Mouse (Mus musculus) hindbrain, embryonic 10.5 days (tissue): ENCODE data around the gene Wdr62. TPM values are rescaled to one million over a fixed set of nuclear protein-coding genes. Genes with fewer than 3 reads are reported as not detected.

Experiments used
- DNase-seq: peaks from one replicate; pipeline ENCODE4 v3.0.0-alpha.2; 2017; ENCODE audit warnings: low spot score
- H3K27ac ChIP-seq: fragments of 300-500 bp; sonication (generic); 2 replicates; pipeline ENCODE4 v1.5.1; 2016; ENCODE audit warnings: mild to moderate bottlenecking, moderate library complexity
- H3K27me3 ChIP-seq: fragments of 300-500 bp; sonication (generic); 2 replicates; pipeline ENCODE4 v1.6.1; 2016; ENCODE audit warnings: mild to moderate bottlenecking; ENCODE audit not compliant: poor library complexity, insufficient read depth, severe bottlenecking
- H3K36me3 ChIP-seq: fragments of 300-500 bp; sonication (generic); 2 replicates; pipeline ENCODE4 v1.6.1; 2016; ENCODE audit warnings: mild to moderate bottlenecking, moderate library complexity
- H3K4me1 ChIP-seq: fragments of 300-500 bp; sonication (generic); replicated peaks from 2 replicates; pipeline ENCODE4 v1.6.1; 2016; ENCODE audit warnings: mild to moderate bottlenecking
- H3K4me3 ChIP-seq: fragments of 300-500 bp; sonication (generic); 2 replicates; pipeline ENCODE4 v1.5.1; 2016; ENCODE audit warnings: mild to moderate bottlenecking, moderate library complexity
- H3K9me3 ChIP-seq: fragments of 300-500 bp; sonication (generic); 2 replicates; pipeline ENCODE4 v1.6.1; 2016; ENCODE audit warnings: mild to moderate bottlenecking, moderate library complexity
- WGBS: fragments of 180-500 bp; shearing (Covaris S2); methylation state at CpG from one replicate; pipeline ENCODE4 v1.1.7; 2016; 5-methylcytosine and 5-hydroxymethylcytosine counted together
- polyA plus RNA-seq: library from polyadenylated mRNA; unstranded; fragments of >200 nt; fragmentation: Nextera tagmentation; extraction: Ambion mirVana; gene quantifications from 2 replicates; pipeline ENCODE4 v1.2.1, GENCODE M21; 2016

The Wdr62 gene
- polyA plus RNA-seq, 1 experiment from 2014 or later, result 16.6 TPM

DNA sequence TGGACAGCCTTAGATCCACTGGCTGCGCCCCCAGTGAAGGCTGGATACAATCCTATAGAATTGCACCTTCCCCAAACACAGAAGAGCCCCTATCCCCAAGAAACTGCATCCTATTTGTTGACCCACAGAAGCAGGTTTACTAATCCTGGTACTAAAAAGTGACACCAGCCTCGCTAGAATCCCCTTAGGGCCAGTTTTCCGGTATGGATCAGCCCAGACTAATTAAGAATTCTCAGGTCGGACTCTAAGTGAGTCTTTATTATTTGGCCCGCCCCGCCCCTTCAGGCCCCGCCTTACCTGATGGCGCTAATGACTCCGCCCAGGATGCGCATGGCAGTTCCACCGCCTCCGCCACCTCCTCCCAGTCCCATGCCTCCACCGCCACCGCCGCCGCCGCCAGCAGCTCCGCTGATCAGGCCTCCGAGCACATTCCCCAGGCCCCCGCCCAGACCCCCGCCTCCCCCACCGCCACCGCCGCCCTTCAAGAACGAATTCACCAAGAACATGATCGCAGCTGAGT is 86.6 kb downstream of the Wdr62 start:
- Histone ChIP-seq H3K9me3 (no peaks in the 10 kb centered on the region), H3K36me3 (peaks cover 38% of the 10 kb centered on the region), H3K27ac (peak overlapping the region; percentile 89), H3K4me3 (peak overlapping the region; percentile 82), H3K4me1 (peaks cover 34% of the 10 kb centered on the region), H3K27me3 (no peaks in the 10 kb centered on the region)
- under 1% methylated on average over 26 of the region's 26 CpGs for WGBS
- DNase-seq, result peak; percentile 85

DNA sequence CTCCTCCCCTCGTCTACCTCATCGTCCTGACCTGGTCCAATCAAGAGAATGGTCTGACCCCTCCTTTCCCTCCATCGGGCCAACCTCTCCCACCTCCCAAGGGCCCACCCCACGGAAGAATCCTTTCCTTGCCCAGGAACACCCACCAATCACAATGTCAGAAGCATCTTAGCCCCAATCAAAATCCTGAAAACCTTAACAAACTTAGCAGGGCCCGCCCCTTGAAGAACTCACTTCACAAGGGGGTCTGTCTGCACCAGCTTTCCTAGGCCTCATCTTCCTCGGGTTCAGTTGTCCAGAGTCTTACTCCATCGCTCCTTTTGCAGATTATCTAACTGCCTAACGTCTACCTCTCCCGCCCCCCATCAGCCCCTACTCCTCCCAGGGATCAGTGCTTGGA is 87.2 kb downstream of the Wdr62 start:
- DNase-seq, result no peak
- Histone ChIP-seq H3K36me3 (peaks cover 44% of the 10 kb centered on the region), H3K9me3 (no peaks in the 10 kb centered on the region), H3K4me3 (peak overlapping the region; percentile 82), H3K4me1 (peaks cover 30% of the 10 kb centered on the region), H3K27ac (peak overlapping the region; percentile 89), H3K27me3 (no peaks in the 10 kb centered on the region)
- 18% methylated on average over 9 of the region's 9 CpGs for WGBS

DNA sequence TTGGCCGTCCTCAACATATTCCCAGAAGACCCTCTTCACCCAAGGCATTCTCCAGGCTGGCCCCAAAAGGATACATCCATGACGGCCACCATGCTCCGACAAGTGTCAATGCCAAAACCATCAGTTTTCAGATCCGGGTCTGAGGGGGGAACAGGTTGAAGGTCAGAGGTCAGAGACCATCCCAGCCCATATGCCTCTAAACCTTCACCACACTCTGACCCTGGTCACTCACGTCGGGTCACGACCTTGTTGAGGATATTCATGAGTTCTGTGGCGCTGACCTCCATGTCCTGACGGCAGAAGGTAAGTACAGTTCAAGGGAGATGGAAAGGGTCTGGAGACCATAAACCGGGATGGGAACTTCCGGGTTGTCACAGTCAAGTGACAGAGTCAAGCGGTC is 88.1 kb downstream of the Wdr62 start:
- WGBS, result 90% methylated on average over 12 of the region's 12 CpGs
- no peak for DNase-seq

More for the DNA sequence above, 88.1 kb downstream of the Wdr62 start:
- Histone ChIP-seq H3K27me3 (no peaks in the 10 kb centered on the region), H3K4me1 (peaks cover 27% of the 10 kb centered on the region), H3K9me3 (no peaks in the 10 kb centered on the region), H3K4me3 (peak overlapping the region; percentile 82; the same call in 1 of the 2 replicates), H3K36me3 (peaks cover 53% of the 10 kb centered on the region), H3K27ac (no peak overlapping the region)

Other genes with a start within 250 kb of the Wdr62 start
- 3.9 and 5.0 TPM in 2 replicates for gene Zfp14, start 229.0 kb downstream of the Wdr62 start, polyA plus RNA-seq
- 6.9 and 8.2 TPM in 2 replicates for gene Zfp82, start 207.5 kb downstream of the Wdr62 start, polyA plus RNA-seq
- gene Gm26920, start 190.0 kb downstream of the Wdr62 start, polyA plus RNA-seq, result 1.6 and 1.9 TPM in 2 replicates
- 14.5 and 14.9 TPM in 2 replicates for gene Zfp566, start 189.9 kb downstream of the Wdr62 start, polyA plus RNA-seq
- gene Zfp260, start 185.6 kb downstream of the Wdr62 start, polyA plus RNA-seq, result 93.1 and 122 TPM in 2 replicates
- gene Zfp382, start 158.5 kb downstream of the Wdr62 start, polyA plus RNA-seq, result 9.8 and 11.2 TPM in 2 replicates
- 10.5 and 17.2 TPM in 2 replicates for gene Zfp146, start 110.7 kb downstream of the Wdr62 start, polyA plus RNA-seq
- 3.8 and 8.2 TPM in 2 replicates for gene Cox7a1, start 96.3 kb downstream of the Wdr62 start, polyA plus RNA-seq
- gene Capns1, start 81.6 kb downstream of the Wdr62 start, polyA plus RNA-seq, result 65.1 and 72.5 TPM in 2 replicates
- 167 and 177 TPM in 2 replicates for gene Polr2i, start 48.5 kb downstream of the Wdr62 start, polyA plus RNA-seq
- gene Tbcb, start 48.1 kb downstream of the Wdr62 start, polyA plus RNA-seq, result 276 and 312 TPM in 2 replicates
- gene Ovol3, start 44.7 kb downstream of the Wdr62 start, polyA plus RNA-seq, result not detected in 2 replicates
- gene Thap8, start 325 bp downstream of the Wdr62 start, polyA plus RNA-seq, result 0.25 and 0.50 TPM in 2 replicates
- gene Clip3, start 11.3 kb upstream of the Wdr62 start, polyA plus RNA-seq, result 53.4 and 82.3 TPM in 2 replicates
- gene Alkbh6, start 28.3 kb upstream of the Wdr62 start, polyA plus RNA-seq, result 93.6 and 117 TPM in 2 replicates
- 26.8 and 28.1 TPM in 2 replicates for gene Syne4, start 34.4 kb upstream of the Wdr62 start, polyA plus RNA-seq
- gene E130208F15Rik, start 41.3 kb upstream of the Wdr62 start, polyA plus RNA-seq, result 1.6 and 3.7 TPM in 2 replicates
- gene Sdhaf1, start 43.5 kb upstream of the Wdr62 start, polyA plus RNA-seq, result 19.6 and 23.1 TPM in 2 replicates
- gene Lrfn3, start 82.4 kb upstream of the Wdr62 start, polyA plus RNA-seq, result 5.5 and 7.8 TPM in 2 replicates
- gene Tyrobp, start 133.3 kb upstream of the Wdr62 start, polyA plus RNA-seq, result 16.9 and 27.9 TPM in 2 replicates
- gene Hcst, start 139.4 kb upstream of the Wdr62 start, polyA plus RNA-seq, result 0.55 and 0.57 TPM in 2 replicates
- gene Nfkbid, start 141.3 kb upstream of the Wdr62 start, polyA plus RNA-seq, result 1.5 and 1.7 TPM in 2 replicates
- 69.7 and 184 TPM in 2 replicates for gene Aplp1, start 165.1 kb upstream of the Wdr62 start, polyA plus RNA-seq
- 11.8 and 35.0 TPM in 2 replicates for gene Kirrel2, start 177.3 kb upstream of the Wdr62 start, polyA plus RNA-seq
- 1.7 and 4.2 TPM in 2 replicates for gene Nphs1, start 177.9 kb upstream of the Wdr62 start, polyA plus RNA-seq
- gene Prodh2, start 213.2 kb upstream of the Wdr62 start, polyA plus RNA-seq, result 0.40 TPM in 1 of 2 replicates, not detected in the other